8 mouse cellular contexts compared by ENCODE assay signal in the genomic region with DNA sequence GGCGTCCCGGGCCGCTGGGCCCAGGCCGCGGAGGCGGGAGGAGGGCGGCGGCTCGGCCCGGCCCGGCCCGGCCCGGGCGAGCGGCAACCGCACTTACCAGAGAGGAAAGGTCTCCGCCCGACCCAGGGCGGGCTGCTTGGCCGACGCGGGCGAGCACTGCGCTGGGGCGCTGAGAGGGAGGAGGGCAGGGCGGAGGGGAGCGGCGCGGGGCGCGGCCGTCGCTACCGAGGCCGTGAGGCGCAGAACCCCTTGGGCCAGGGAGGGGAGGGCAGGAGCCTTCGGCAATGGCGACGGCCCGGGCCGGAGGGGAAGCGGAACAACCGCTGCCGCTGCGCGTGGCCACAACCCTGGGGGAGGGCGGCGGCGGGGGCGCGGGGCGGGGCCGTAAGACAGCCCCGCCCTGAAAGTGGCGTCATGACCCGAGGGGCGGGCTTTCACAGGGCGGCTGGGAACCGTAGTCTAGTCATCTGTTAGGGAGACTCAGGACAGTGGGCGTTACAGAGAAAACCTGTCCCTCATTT. TPM values are rescaled to one million over a fixed set of nuclear protein-coding genes. Genes with fewer than 3 reads are reported as not detected.
DNase-seq lines count a peak whose midpoint lies in the region; ATAC-seq and TF ChIP-seq lines count a peak whose summit lies in the region.

A gene (minus strand): TSS at position 352 of the 521 bp plus-strand sequence.

- under 1% methylated on average over 41 of the region's 60 CpGs for WGBS in hindbrain, postnatal 0 days

- H3K9me3 ChIP-seq in hindbrain, postnatal 0 days (ENCODE audit: low read length), result no peaks in the 10 kb centered on the region
- no peaks in the 10 kb centered on the region for H3K9me3 ChIP-seq in megakaryocyte, embryonic 14.5 days

- intact Hi-C loops in gastrocnemius, adult 2 months (cut with DNase I), result loop anchor here (2.0 kb wide), 1 partner anchor 76 kb away; a partner anchor contains a TSS

- DNase-seq in WW6 (ENCODE audit: low read depth, low spot score), result peak; percentile 59
- DNase-seq in cerebellum, postnatal 4 days (ENCODE audit: low spot score in 2 of 2), result peak; percentile 65 to 88
- peak; percentile 94 for DNase-seq in gastrocnemius, adult 2 months
- peak; percentile 94 for DNase-seq in hindbrain, postnatal 0 days (ENCODE audit: low spot score)
- DNase-seq in left cerebral cortex, adult 8-10 months (ENCODE audit: low spot score in 2 of 2), result peak; percentile 53 to 67
- peak; percentile 88 to 90 for DNase-seq in right cerebral cortex, postnatal 10 days (ENCODE audit: low spot score in 2 of 2)
- DNase-seq in urinary bladder, postnatal 25 days (ENCODE audit: low spot score), result peak; percentile 81

- peak within 1 kb of the TSS; percentile 82 for H3K4me2 ChIP-seq in hindbrain, postnatal 0 days (ENCODE audit: low read depth, low read length)

- peaks cover 12% of the 10 kb centered on the region for H3K4me1 ChIP-seq in hindbrain, postnatal 0 days (ENCODE audit: insufficient read depth, low read length)
- peaks cover 37% of the 10 kb centered on the region for H3K4me1 ChIP-seq in megakaryocyte, embryonic 14.5 days

- H3K36me3 ChIP-seq in hindbrain, postnatal 0 days (ENCODE audit: insufficient read depth, low read length), result no peaks in the 10 kb centered on the region
- H3K36me3 ChIP-seq in megakaryocyte, embryonic 14.5 days (replicated peaks; ENCODE audit: low read length), result peaks cover 13% of the 10 kb centered on the region

- H3K27ac ChIP-seq in gastrocnemius, adult 2 months, result peak within 1 kb of the TSS; percentile 99
- H3K27ac ChIP-seq in hindbrain, postnatal 0 days, result peak within 1 kb of the TSS; percentile 95

- TF ChIP-seq CTCF in gastrocnemius, adult 2 months (IDR thresholded peaks at IDR 0.05), result no peak
- no peak for TF ChIP-seq CTCF in hindbrain, postnatal 0 days (IDR thresholded peaks at IDR 0.05; ENCODE audit: low read depth)

- H3K9ac ChIP-seq in hindbrain, postnatal 0 days (replicated peaks; ENCODE audit: low read length), result peak within 1 kb of the TSS; percentile 97

- no peaks in the 10 kb centered on the region for H3K27me3 ChIP-seq in hindbrain, postnatal 0 days (ENCODE audit: insufficient read depth, low read length)
- H3K27me3 ChIP-seq in megakaryocyte, embryonic 14.5 days (replicated peaks), result no peaks in the 10 kb centered on the region

- peak within 1 kb of the TSS; percentile 95 for H3K4me3 ChIP-seq in gastrocnemius, adult 2 months
- H3K4me3 ChIP-seq in hindbrain, postnatal 0 days (ENCODE audit: low read length), result peak within 1 kb of the TSS; percentile 89
- peak within 1 kb of the TSS; percentile 97 for H3K4me3 ChIP-seq in megakaryocyte, embryonic 14.5 days (replicated peaks)

- peak; percentile 98 for ATAC-seq in hindbrain, postnatal 0 days

RNA-seq across cellular contexts. Expression of the gene that starts here (rescaled TPM):
- total RNA-seq in gastrocnemius, adult 2 months (2021), result 10 to 100 TPM; 13.3 to 15.8 TPM
- total RNA-seq in hindbrain, postnatal 0 days (2014; rRNA removed), result 21.7 and 22.5 TPM in 2 replicates
- 21.8 TPM in 2 replicates for polyA plus RNA-seq in hindbrain, postnatal 0 days (2015; fragmentation: Nextera tagmentation; extraction: Ambion mirVana)
- total RNA-seq in left cerebral cortex, adult 8-10 months (2022), result 10 to 100 TPM; 27.4 to 28.2 (median 27.8) TPM
- 16.0 and 24.5 TPM in 2 replicates for polyA plus RNA-seq in megakaryocyte, embryonic 14.5 days (2012; ENCODE audit: insufficient read depth, low replicate concordance)

Comparison
In these comparisons a context has a peak if more than half of its experiments do, and no peak if none do; other contexts are left out.
1. Peak in every context shown above with its lines: DNase-seq, ATAC-seq, H3K4me3 ChIP-seq and H3K27ac ChIP-seq.